Mouse (Mus musculus) CD4-positive, CD25-positive, alpha-beta regulatory T cell, adult 2 months (primary cell): ENCODE measurements around the gene Rhd.

Experiments
- DNase-seq: peaks from one replicate; pipeline ENCODE4 v3.0.0-alpha.2; 2012; ENCODE audit warnings: low read depth, low spot score

Rhd gene

GRCm38 (mm10) chr4:134856501-134856900 lies 7.8 kb upstream of the Rhd start:
- no peak for DNase-seq

GRCm38 (mm10) chr4:134858494-134858893 lies 5.8 kb upstream of the Rhd start:
- DNase-seq, result no peak

- no peak for DNase-seq
These were observed 2.5 kb upstream of the Rhd start for GRCm38 (mm10) chr4:134861884-134862283.

GRCm38 (mm10) chr4:134862996-134863395 lies 1.3 kb upstream of the Rhd start:
- DNase-seq, result no peak

- no peak for DNase-seq
These were observed 1.0 kb downstream of the Rhd start for GRCm38 (mm10) chr4:134865340-134865739.

GRCm38 (mm10) chr4:134865789-134866188 lies 1.5 kb downstream of the Rhd start:
- no peak for DNase-seq

GRCm38 (mm10) chr4:134867213-134867612 lies 2.9 kb downstream of the Rhd start:
- DNase-seq, result no peak

- DNase-seq, result no peak
These were observed 3.3 kb downstream of the Rhd start for GRCm38 (mm10) chr4:134867661-134868060.

- DNase-seq, result no peak
These were observed 3.7 kb downstream of the Rhd start for GRCm38 (mm10) chr4:134868065-134868464.

- no peak for DNase-seq
These were observed 4.2 kb downstream of the Rhd start for GRCm38 (mm10) chr4:134868490-134868889.

GRCm38 (mm10) chr4:134869068-134869730 lies 4.9 kb downstream of the Rhd start:
- DNase-seq, result no peak

GRCm38 (mm10) chr4:134869815-134870375 lies 5.6 kb downstream of the Rhd start:
- DNase-seq, result no peak

GRCm38 (mm10) chr4:134871477-134871876 lies 7.1 kb downstream of the Rhd start:
- no peak for DNase-seq

- DNase-seq, result no peak
These were observed 7.6 kb downstream of the Rhd start for GRCm38 (mm10) chr4:134871950-134872349.

GRCm38 (mm10) chr4:134876171-134876570 lies 11.8 kb downstream of the Rhd start:
- DNase-seq, result no peak

- peak; percentile 86 for DNase-seq
These were observed 15.2 kb downstream of the Rhd start for GRCm38 (mm10) chr4:134879410-134879981.

GRCm38 (mm10) chr4:134880041-134880440 lies 15.7 kb downstream of the Rhd start:
- peak; percentile 65 for DNase-seq

GRCm38 (mm10) chr4:134883266-134883665 lies 18.9 kb downstream of the Rhd start:
- DNase-seq, result peak; percentile 74

- DNase-seq, result no peak
These were observed 19.5 kb downstream of the Rhd start for GRCm38 (mm10) chr4:134883808-134884207.

- no peak for DNase-seq
These were observed 20.0 kb downstream of the Rhd start for GRCm38 (mm10) chr4:134884364-134884763.

GRCm38 (mm10) chr4:134892096-134892495 lies 27.8 kb downstream of the Rhd start:
- DNase-seq, result no peak

- DNase-seq, result no peak
These were observed 32.9 kb downstream of the Rhd start for GRCm38 (mm10) chr4:134897256-134897655.

GRCm38 (mm10) chr4:134901126-134901525 lies 36.8 kb downstream of the Rhd start:
- DNase-seq, result no peak
